Mouse (Mus musculus) brain, embryonic 14.5 days (tissue): ENCODE results near the gene Sec14l5.

Source experiments
- CTCF ChIP-seq: fragments of 200-500 bp; IDR thresholded peaks from 2 replicates; pipeline ENCODE4 v1.5.1; 2012; ENCODE audit warnings: inconsistent platforms, mild to moderate bottlenecking, moderate library complexity, borderline replicate concordance; ENCODE audit not compliant: insufficient read depth, insufficient read length; ENCODE audit errors: extremely low read depth
- POLR2A ChIP-seq: fragments of 200-500 bp; IDR thresholded peaks from 2 replicates; pipeline ENCODE4 v1.6.1; 2012; ENCODE audit warnings: mild to moderate bottlenecking, inconsistent platforms, borderline replicate concordance; ENCODE audit not compliant: poor library complexity, insufficient read depth, insufficient read length, severe bottlenecking; ENCODE audit errors: extremely low read depth

GRCm38 (mm10) chr16:5131251-5131922 is 15.5 kb upstream of the Sec14l5 start:
- TF ChIP-seq CTCF, result no peak
- no peak for TF ChIP-seq POLR2A
